Mouse (Mus musculus) ES-CJ7 (cell line): ENCODE data around the gene Bud23.
A peak's percentile ranks its signal among the peaks of the same experiment; 100 is the strongest.

ENCODE experiments used
- DNase-seq: peaks from one replicate; pipeline ENCODE4 v3.0.0; 2011; ENCODE audit warnings: low read depth, low spot score

Bud23 gene

GRCm38 (mm10) chr5:135023344-135024173, 41.2 kb downstream of the Bud23 start, which contains the start of gene Stx1a:
Stx1a (plus strand) TSS chr5:135023482.
- DNase-seq: peak; percentile 95

- no peak for DNase-seq
Observed at GRCm38 (mm10) chr5:135021814-135022213, 42.9 kb downstream of the Bud23 start.

- DNase-seq: no peak
Observed at GRCm38 (mm10) chr5:135016224-135016759, 48.5 kb downstream of the Bud23 start.

- peak; percentile 81 for DNase-seq
Observed at GRCm38 (mm10) chr5:135015497-135015896, 49.3 kb downstream of the Bud23 start.

- peak; percentile 96 for DNase-seq
Observed at GRCm38 (mm10) chr5:135012671-135013441, 51.9 kb downstream of the Bud23 start.

- peak; percentile 60 for DNase-seq
Observed at GRCm38 (mm10) chr5:135011809-135012613, 52.7 kb downstream of the Bud23 start.

- no peak for DNase-seq
Observed at GRCm38 (mm10) chr5:135010841-135011743, 53.7 kb downstream of the Bud23 start.

- no peak for DNase-seq
Observed at GRCm38 (mm10) chr5:135010320-135010709, 54.4 kb downstream of the Bud23 start.

- DNase-seq: peak; percentile 76
Observed at GRCm38 (mm10) chr5:135009590-135010319, 55.0 kb downstream of the Bud23 start.

GRCm38 (mm10) chr5:135008671-135009589, 55.8 kb downstream of the Bud23 start, which contains the start of gene Abhd11:
Abhd11 (plus strand) TSS chr5:135009152.
- peak; percentile 100 for DNase-seq

- DNase-seq: peak; percentile 49
Observed at GRCm38 (mm10) chr5:135007802-135008571, 56.8 kb downstream of the Bud23 start.
